Mouse (Mus musculus) midbrain, embryonic 11.5 days (tissue): ENCODE measurements around the gene Hist1h2be. TPM values are rescaled to one million over a fixed set of nuclear protein-coding genes. Genes with fewer than 3 reads are reported as not detected.
A peak's percentile ranks its signal among the peaks of the same experiment; 100 is the strongest.
"Not testable (repeated sequence)": the region's sequence is repeated elsewhere in the genome, so short reads cannot be mapped to it uniquely, and the experiment has no call there.

Source experiments
- ATAC-seq: fragments of 200-750 bp; cut with Nextera tagmentation; 2 replicates; pipeline ENCODE4 v1.8.0; 2017; ENCODE audit warnings: moderate TSS enrichment, moderate library complexity; ENCODE audit not compliant: low FRiP score
- DNase-seq: peaks from one replicate; pipeline ENCODE4 v3.0.0; 2015; ENCODE audit warnings: low spot score; ENCODE audit errors: missing footprints
- H3K27ac ChIP-seq: fragments of 300-500 bp; sonication (generic); 2 replicates; pipeline ENCODE4 v1.5.1; 2014; ENCODE audit warnings: low read depth, low read length
- H3K27me3 ChIP-seq: fragments of 300-500 bp; sonication (generic); 2 replicates; pipeline ENCODE4 v1.6.1; 2014; ENCODE audit warnings: mild to moderate bottlenecking, low read length, moderate library complexity, mixed read lengths; ENCODE audit not compliant: control insufficient read depth, insufficient read depth
- H3K36me3 ChIP-seq: fragments of 300-500 bp; sonication (generic); 2 replicates; pipeline ENCODE4 v1.6.1; 2014; ENCODE audit warnings: mild to moderate bottlenecking, low read length, moderate library complexity, mixed read lengths; ENCODE audit not compliant: control insufficient read depth, insufficient read depth
- H3K4me1 ChIP-seq: fragments of 300-500 bp; sonication (generic); 2 replicates; pipeline ENCODE4 v1.6.1; 2014; ENCODE audit warnings: low read length; ENCODE audit not compliant: control insufficient read depth, insufficient read depth
- H3K4me2 ChIP-seq: fragments of 300-500 bp; sonication (generic); 2 replicates; pipeline ENCODE4 v1.6.1; 2014; ENCODE audit warnings: mild to moderate bottlenecking, moderate library complexity
- H3K4me3 ChIP-seq: fragments of 300-500 bp; sonication (generic); 2 replicates; pipeline ENCODE4 v1.5.1; 2014; ENCODE audit warnings: low read depth, low read length
- H3K9ac ChIP-seq: fragments of 300-500 bp; sonication (generic); 2 replicates; pipeline ENCODE4 v1.6.1; 2014; ENCODE audit warnings: low read length
- H3K9me3 ChIP-seq: fragments of 300-500 bp; sonication (generic); 2 replicates; pipeline ENCODE4 v1.6.1; 2016; ENCODE audit warnings: low read length; ENCODE audit not compliant: control insufficient read depth
- WGBS: fragments of 180-500 bp; shearing (Covaris S2); extraction: QIAGEN DNeasy Blood & Tissue Kit; methylation state at CpG from one replicate; pipeline ENCODE4 v1.1.7; 2014; 5-methylcytosine and 5-hydroxymethylcytosine counted together
- polyA plus RNA-seq: library from polyadenylated mRNA; unstranded; fragments of >200 nt; fragmentation: Nextera tagmentation; extraction: Ambion mirVana; gene quantifications from 2 replicates; pipeline ENCODE4 v1.2.1, GENCODE M21; 2014

The Hist1h2be gene
- polyA plus RNA-seq, 1 experiment from 2014 or later = 1.7 TPM

DNA sequence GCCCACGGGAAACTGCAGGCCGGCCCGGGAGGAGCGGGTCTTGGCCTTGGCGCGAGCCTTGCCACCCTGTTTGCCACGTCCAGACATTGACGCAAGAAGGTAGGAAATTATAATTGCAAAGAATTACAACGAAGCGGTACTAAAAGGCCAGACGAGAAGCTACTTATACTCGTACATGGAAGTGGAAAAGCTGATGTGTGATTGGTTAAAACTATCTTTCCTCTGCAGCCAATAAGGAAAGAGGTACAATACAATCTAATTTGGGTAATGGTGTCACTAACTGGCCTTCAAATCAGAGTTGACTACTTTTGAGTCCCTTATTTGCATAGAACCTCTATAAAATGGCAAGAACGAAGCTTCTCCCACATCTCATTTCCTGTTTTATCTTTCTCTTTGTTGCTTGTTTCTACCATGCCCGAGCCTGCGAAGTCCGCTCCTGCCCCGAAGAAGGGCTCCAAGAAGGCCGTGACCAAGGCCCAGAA is 49.9 kb downstream of the Hist1h2be start, which contains the start of the genes Hist1h2ae and Hist1h2bg:
Gene Hist1h2ae, minus strand, starts transcription at position 199 of the 482 bp plus-strand sequence.
Gene Hist1h2bg, plus strand, starts transcription at position 375 of the 482 bp plus-strand sequence.
- peak; percentile 96 for DNase-seq
- Histone ChIP-seq H3K4me3 (peak within 1 kb of the TSS; percentile 43), H3K36me3 (no peaks in the 10 kb centered on the region), H3K27me3 (no peaks in the 10 kb centered on the region), H3K27ac (peak within 1 kb of the TSS; percentile 93), H3K4me2 (peak within 1 kb of the TSS; percentile 63), H3K4me1 (peaks cover 6% of the 10 kb centered on the region; the same call in 1 of the 2 replicates), H3K9me3 (no peaks in the 10 kb centered on the region), H3K9ac (peak within 1 kb of the TSS; percentile 75)
- WGBS = 0% methylated on average over 18 of the region's 18 CpGs
- peak; percentile 90 for ATAC-seq

DNA sequence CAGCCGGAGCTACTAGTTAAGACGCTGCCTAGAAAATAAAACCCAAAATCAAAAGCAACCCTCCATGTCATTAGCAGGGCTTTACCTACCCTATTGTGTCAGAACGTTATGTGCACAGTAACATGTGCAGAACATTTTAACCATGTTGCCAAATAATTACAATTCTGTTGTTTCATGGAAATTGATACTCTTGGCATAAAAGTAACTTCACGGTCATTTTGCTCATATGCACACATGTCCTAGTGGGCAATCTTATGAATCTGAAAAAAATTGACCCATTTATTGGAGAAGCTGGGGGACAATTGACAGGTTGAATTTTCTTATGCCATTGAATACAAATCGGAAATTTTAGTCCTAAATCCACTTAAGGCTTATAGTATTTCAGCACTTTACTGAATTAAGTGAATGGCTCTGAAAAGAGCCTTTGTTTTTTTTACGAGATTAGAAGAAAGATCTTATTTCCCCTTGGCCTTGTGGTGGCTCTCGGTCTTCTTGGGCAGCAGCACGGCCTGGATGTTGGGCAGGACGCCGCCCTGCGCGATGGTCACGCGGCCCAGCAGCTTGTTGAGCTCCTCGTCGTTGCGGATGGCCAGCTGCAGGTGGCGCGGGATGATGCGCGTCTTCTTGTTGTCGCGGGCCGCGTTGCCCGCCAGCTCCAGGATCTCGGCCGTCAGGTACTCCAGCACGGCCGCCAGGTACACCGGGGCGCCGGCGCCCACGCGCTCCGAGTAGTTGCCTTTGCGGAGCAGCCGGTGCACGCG is 50.5 kb downstream of the Hist1h2be start:
- H3K27me3 ChIP-seq, ATAC-seq, H3K9me3 ChIP-seq, H3K4me1 ChIP-seq, H3K36me3 ChIP-seq: not testable (repeated sequence)
- peak overlapping the region; percentile 42 for H3K4me2 ChIP-seq
- peak; percentile 94 for DNase-seq
- peak overlapping the region; percentile 43 for H3K4me3 ChIP-seq
- peak overlapping the region; percentile 57; the same call in 1 of the 2 replicates for H3K9ac ChIP-seq
- peak overlapping the region; percentile 93 for H3K27ac ChIP-seq
- 4% methylated on average over 19 of the region's 41 CpGs for WGBS

- H3K4me2 ChIP-seq = no peak overlapping the region
- H3K27me3 ChIP-seq = no peaks in the 10 kb centered on the region
- no peaks in the 10 kb centered on the region for H3K36me3 ChIP-seq
- no peak for ATAC-seq
- no peaks in the 10 kb centered on the region; the same call in 1 of the 2 replicates for H3K4me1 ChIP-seq
- H3K9me3 ChIP-seq = no peaks in the 10 kb centered on the region
- 0 out of 2 replicates have a peak overlapping the region, but pooled peaks have one; percentile 96 for H3K27ac ChIP-seq
- H3K9ac ChIP-seq = no peak overlapping the region
- WGBS = 87% methylated on average over 2 of the region's 2 CpGs
- no peak overlapping the region for H3K4me3 ChIP-seq
- DNase-seq = no peak
Measured at GRCm38 (mm10) chr13:23564482-23564881, 56.4 kb downstream of the Hist1h2be start.

DNA sequence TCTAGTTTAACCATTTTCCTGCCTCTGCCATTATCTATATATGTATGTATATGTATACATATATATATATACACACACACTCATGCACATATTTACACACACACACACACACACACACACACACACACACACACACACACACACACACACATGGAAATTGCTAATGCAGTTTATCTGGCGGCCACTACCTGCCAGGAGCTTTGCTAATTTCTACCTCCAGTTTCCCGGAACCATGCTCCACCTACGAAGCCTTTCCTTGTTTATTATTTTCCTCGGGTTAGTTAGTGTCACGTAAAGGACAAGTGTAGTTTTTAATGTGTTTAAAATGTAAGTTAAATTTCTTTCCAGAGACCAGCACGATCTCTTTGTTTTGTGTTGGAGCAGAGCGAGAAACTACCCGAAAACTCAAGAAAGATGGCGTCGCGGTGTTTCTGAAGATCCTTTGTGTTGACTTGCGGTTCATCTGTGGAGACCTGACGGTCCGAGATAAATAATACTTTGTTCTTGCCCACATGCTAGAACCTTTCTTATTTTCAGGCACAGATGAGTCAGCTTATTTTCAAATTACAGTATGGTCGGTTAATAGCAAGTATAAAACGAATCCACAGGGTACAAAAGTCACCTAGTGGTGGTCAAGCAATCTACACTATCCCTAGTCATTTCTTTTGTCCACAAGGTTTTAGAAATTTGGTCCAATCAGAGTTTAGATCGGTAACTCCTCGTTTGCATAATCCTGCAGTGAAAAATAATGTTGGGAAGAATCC is 58.0 kb downstream of the Hist1h2be start:
- no peaks in the 10 kb centered on the region for H3K9me3 ChIP-seq
- no peaks in the 10 kb centered on the region for H3K36me3 ChIP-seq
- H3K4me1 ChIP-seq = no peaks in the 10 kb centered on the region
- H3K9ac ChIP-seq = peak overlapping the region; percentile 86
- peak overlapping the region; percentile 71 for H3K4me2 ChIP-seq
- peak; percentile 65 for ATAC-seq
- H3K27ac ChIP-seq = peak overlapping the region; percentile 96
- H3K27me3 ChIP-seq = no peaks in the 10 kb centered on the region
- 4% methylated on average over 18 of the region's 18 CpGs for WGBS
- peak overlapping the region; percentile 35 for H3K4me3 ChIP-seq
- peak; percentile 96 for DNase-seq

- peak within 1 kb of the TSS; percentile 86 for H3K9ac ChIP-seq
Measured at GRCm38 (mm10) chr13:23561883-23562659, 58.9 kb downstream of the Hist1h2be start, which contains the start of gene Hist1h3e. TSS of gene Hist1h3e (minus strand) at chr13:23562369.

DNA sequence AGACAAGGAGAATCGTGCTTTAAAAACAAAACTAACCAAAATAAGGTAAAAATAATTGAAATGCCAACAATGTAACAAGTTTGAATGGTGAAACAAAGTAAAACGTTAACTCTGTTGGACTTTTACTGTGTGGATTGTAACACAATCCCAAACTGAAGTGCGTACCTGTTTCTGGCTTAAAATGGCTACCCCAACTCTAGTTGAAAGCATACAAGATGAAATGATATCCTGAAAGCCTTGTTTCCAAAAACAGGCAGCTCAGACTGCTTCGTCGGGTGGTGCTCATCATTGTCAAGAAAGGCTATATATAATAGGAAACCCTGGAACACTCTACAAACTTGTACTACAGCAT is 59.4 kb downstream of the Hist1h2be start:
- Histone ChIP-seq H3K27ac (peak overlapping the region; percentile 96; the same call in 1 of the 2 replicates), H3K9ac (peak overlapping the region; percentile 86; the same call in 1 of the 2 replicates), H3K4me3 (peak overlapping the region; percentile 35), H3K4me2 (peak overlapping the region; percentile 71)
- H3K9me3 ChIP-seq, H3K4me1 ChIP-seq, H3K36me3 ChIP-seq, ATAC-seq, H3K27me3 ChIP-seq, DNase-seq: not testable (repeated sequence)
- 0% methylated on average over 2 of the region's 5 CpGs for WGBS

More at GRCm38 (mm10) chr13:23561883-23562659, 58.9 kb downstream of the Hist1h2be start, which contains the start of gene Hist1h3e:
- Histone ChIP-seq H3K4me2 (peak within 1 kb of the TSS; percentile 71), H3K4me3 (peak within 1 kb of the TSS; percentile 35), H3K27ac (peak within 1 kb of the TSS; percentile 96)
- not testable (repeated sequence) for H3K4me1 ChIP-seq, H3K27me3 ChIP-seq, H3K36me3 ChIP-seq, H3K9me3 ChIP-seq
- DNase-seq (peak; percentile 99), ATAC-seq (peak; percentile 98)
- 0% methylated on average over 46 of the region's 67 CpGs for WGBS

DNA sequence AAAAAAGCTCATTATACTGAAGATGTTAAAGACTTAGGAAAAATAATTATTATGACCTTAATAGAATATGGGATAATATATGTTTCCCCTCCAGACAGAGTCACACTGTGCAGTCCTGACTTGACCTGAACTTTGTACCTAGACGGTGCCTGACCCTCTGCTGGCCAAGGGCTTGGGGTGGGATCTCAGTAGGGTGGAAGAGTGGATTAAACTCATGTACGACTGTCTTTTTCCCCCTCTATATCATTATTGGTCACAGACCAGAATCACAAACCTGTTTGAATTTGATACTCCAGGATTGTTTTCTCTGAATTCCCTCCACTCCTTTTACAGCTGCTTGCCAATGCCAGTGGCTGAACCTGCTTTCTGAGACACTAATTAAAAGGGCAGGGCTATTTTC is 60.2 kb downstream of the Hist1h2be start:
- not testable (repeated sequence) for ATAC-seq, H3K27me3 ChIP-seq, H3K4me3 ChIP-seq, H3K36me3 ChIP-seq, H3K4me2 ChIP-seq, H3K4me1 ChIP-seq, H3K9me3 ChIP-seq, H3K9ac ChIP-seq
- WGBS = 26% methylated on average over 2 of the region's 2 CpGs
- H3K27ac ChIP-seq = peak overlapping the region; percentile 20; the same call in 1 of the 2 replicates
- peak; percentile 90 for DNase-seq

GRCm38 (mm10) chr13:23556906-23557305 is 64.0 kb downstream of the Hist1h2be start:
- DNase-seq (no peak), ATAC-seq (no peak)
- Histone ChIP-seq H3K27me3 (no peaks in the 10 kb centered on the region), H3K4me2 (peak overlapping the region; percentile 9; the same call in 1 of the 2 replicates), H3K36me3 (no peaks in the 10 kb centered on the region), H3K27ac (peak overlapping the region; percentile 98), H3K4me3 (no peak overlapping the region), H3K9ac (peak overlapping the region; percentile 9; the same call in 1 of the 2 replicates), H3K9me3 (no peaks in the 10 kb centered on the region), H3K4me1 (peaks cover 9% of the 10 kb centered on the region)
- WGBS = 70% methylated on average over 3 of the region's 3 CpGs
